Mouse (Mus musculus): Measurements from ENCODE around the gene Toporsl. TPM values are rescaled to one million over a fixed set of nuclear protein-coding genes. Genes with fewer than 3 reads are reported as not detected.

Toporsl gene
- polyA plus RNA-seq, 1 experiment from 2014 or later, result not detected

DNA sequence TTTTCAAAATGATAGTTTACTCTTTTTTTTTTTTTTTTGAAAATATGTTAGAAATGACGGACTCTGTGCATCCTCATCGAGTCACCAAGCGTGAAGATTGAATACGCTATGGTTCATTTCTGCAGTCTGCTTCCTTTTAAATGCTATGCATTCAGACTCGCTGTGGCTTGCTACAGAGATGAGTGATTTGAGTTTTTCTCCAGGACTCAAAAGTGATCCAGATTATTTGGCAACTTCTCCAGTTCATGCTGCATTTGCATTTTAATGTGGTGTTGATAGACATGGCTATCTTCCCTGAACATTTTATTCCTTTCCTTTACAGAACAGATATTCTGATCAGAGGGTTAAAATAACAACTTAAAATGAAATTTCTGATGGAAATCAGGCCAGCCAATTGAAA lies 65.2 kb downstream of the Toporsl start:
- Histone ChIP-seq H3K4me3 (no peak overlapping the region), H3K27ac (no peak overlapping the region), H3K36me3 (no peaks in the 10 kb centered on the region), H3K9me3 (replicated peaks) (no peaks in the 10 kb centered on the region), H3K27me3 (ENCODE audit: low read depth, poor library complexity, severe bottlenecking) (no peaks in the 10 kb centered on the region), H3K4me1 (no peaks in the 10 kb centered on the region)
- WGBS, result 85% methylated on average over 5 of the region's 5 CpGs
- no peak for DNase-seq (ENCODE audit: low spot score)

Other genes starting within 250 kb of the Toporsl start
- 190 and 214 TPM in 2 replicates for gene Smc2, start 157.0 kb upstream of the Toporsl start, polyA plus RNA-seq (2016; fragmentation: Nextera tagmentation; extraction: Ambion mirVana)
- gene Vma21-ps, start 99.0 kb upstream of the Toporsl start, polyA plus RNA-seq (2016; fragmentation: Nextera tagmentation; extraction: Ambion mirVana), result not detected in 2 replicates
- gene Olfr275, start 218.3 kb downstream of the Toporsl start, polyA plus RNA-seq (2016; fragmentation: Nextera tagmentation; extraction: Ambion mirVana), result not detected in 2 replicates